ENCODE assay signal across 8 mouse cellular contexts in the genomic region with DNA sequence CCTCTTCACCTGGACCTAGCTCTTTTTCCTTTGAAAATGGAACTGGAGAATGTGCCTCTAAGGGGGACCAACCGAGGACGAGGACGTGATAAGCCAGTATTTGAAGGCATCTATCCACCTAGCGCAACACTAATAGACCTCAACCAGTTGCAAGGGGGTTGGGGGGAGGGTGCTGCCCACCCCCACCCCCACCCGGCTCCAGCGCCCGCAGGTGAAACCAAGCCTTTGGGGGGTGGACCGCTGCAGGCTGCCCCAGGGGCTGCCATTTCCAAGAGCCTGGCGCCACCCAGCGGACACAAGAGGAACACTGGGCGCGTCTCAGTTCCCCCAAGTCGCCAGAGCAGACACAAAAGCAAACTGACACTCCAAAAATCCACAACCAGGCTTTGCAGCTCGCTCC. TPM values are rescaled to one million over a fixed set of nuclear protein-coding genes. Genes with fewer than 3 reads are reported as not detected.
A peak's percentile ranks its signal among the peaks of the same experiment; 100 is the strongest.
DNase-seq lines count a peak whose midpoint lies in the region; ATAC-seq and TF ChIP-seq lines count a peak whose summit lies in the region.

No protein-coding gene starts in this region.

- DNase-seq in 416B (ENCODE audit: low read depth), result peak; percentile 31
- peak; percentile 81 for DNase-seq in ZHBTc4 (ENCODE audit: low read depth, low spot score)
- peak; percentile 84 for DNase-seq in embryonic facial prominence, embryonic 10.5 days (ENCODE audit: low spot score)
- DNase-seq in kidney, postnatal 36 days, result peak; percentile 43 to 80
- peak; percentile 66 for DNase-seq in lung, adult 2 months

- peaks cover 100% of the 10 kb centered on the region for H3K27me3 ChIP-seq in embryonic facial prominence, embryonic 10.5 days (replicated peaks; ENCODE audit: low read depth, poor library complexity, severe bottlenecking)
- peaks cover 99% of the 10 kb centered on the region for H3K27me3 ChIP-seq in heart, embryonic 15.5 days
- peaks cover 95% of the 10 kb centered on the region for H3K27me3 ChIP-seq in neural tube, embryonic 15.5 days (replicated peaks)

- WGBS in embryonic facial prominence, embryonic 10.5 days, result under 1% methylated on average over 14 of the region's 14 CpGs
- whole genome bisulfite sequencing in heart, embryonic 15.5 days, result 1% methylated on average over 14 of the region's 14 CpGs
- WGBS in lung, adult 2 months, result 2% methylated on average over 14 of the region's 14 CpGs
- under 1% methylated on average over 14 of the region's 14 CpGs for WGBS in neural tube, embryonic 15.5 days

- no peak for TF ChIP-seq POLR2A in lung, adult 2 months (IDR thresholded peaks at IDR 0.05; ENCODE audit: borderline replicate concordance, extremely low read depth, low read depth, low read length)

- peak overlapping the region; percentile 44 for H3K4me3 ChIP-seq in embryonic facial prominence, embryonic 10.5 days
- H3K4me3 ChIP-seq in heart, embryonic 15.5 days, result peak overlapping the region; percentile 47
- H3K4me3 ChIP-seq in lung, adult 2 months (replicated peaks; ENCODE audit: extremely low read depth, low read depth, low read length), result peak overlapping the region; percentile 56
- peak overlapping the region; percentile 33 for H3K4me3 ChIP-seq in neural tube, embryonic 15.5 days (replicated peaks)

- peak; percentile 48 for TF ChIP-seq CTCF in lung, adult 2 months (IDR thresholded peaks at IDR 0.05; ENCODE audit: insufficient read depth, low read length)

- peak overlapping the region; percentile 67 for H3K4me2 ChIP-seq in heart, embryonic 15.5 days
- peak overlapping the region; percentile 57 for H3K4me2 ChIP-seq in neural tube, embryonic 15.5 days

- ATAC-seq in heart, embryonic 15.5 days (replicated peaks; ENCODE audit: insufficient number of reproducible peaks, insufficient read depth, low FRiP score, low read depth), result no peak
- ATAC-seq in neural tube, embryonic 15.5 days (ENCODE audit: low FRiP score), result peak; percentile 75
- no peak for ATAC-seq in erythroid progenitor cell, adult 5-6 weeks (replicated peaks; ENCODE audit: low FRiP score, poor library complexity, severe bottlenecking)

- no peak overlapping the region for H3K9ac ChIP-seq in heart, embryonic 15.5 days
- no peak overlapping the region for H3K9ac ChIP-seq in neural tube, embryonic 15.5 days (replicated peaks)

- H3K36me3 ChIP-seq in embryonic facial prominence, embryonic 10.5 days (replicated peaks), result no peaks in the 10 kb centered on the region
- H3K36me3 ChIP-seq in heart, embryonic 15.5 days, result no peaks in the 10 kb centered on the region
- no peaks in the 10 kb centered on the region for H3K36me3 ChIP-seq in neural tube, embryonic 15.5 days

- peaks cover 40% of the 10 kb centered on the region for H3K4me1 ChIP-seq in embryonic facial prominence, embryonic 10.5 days
- peaks cover 23% of the 10 kb centered on the region for H3K4me1 ChIP-seq in heart, embryonic 15.5 days (replicated peaks)
- H3K4me1 ChIP-seq in lung, adult 2 months (ENCODE audit: control insufficient read depth, insufficient read depth, low read length), result no peaks in the 10 kb centered on the region
- H3K4me1 ChIP-seq in neural tube, embryonic 15.5 days, result peaks cover 27% of the 10 kb centered on the region

- no peak overlapping the region for H3K27ac ChIP-seq in embryonic facial prominence, embryonic 10.5 days (replicated peaks)
- H3K27ac ChIP-seq in heart, embryonic 15.5 days, result no peak overlapping the region
- H3K27ac ChIP-seq in neural tube, embryonic 15.5 days (replicated peaks), result no peak overlapping the region

- H3K9me3 ChIP-seq in embryonic facial prominence, embryonic 10.5 days, result no peaks in the 10 kb centered on the region
- no peaks in the 10 kb centered on the region for H3K9me3 ChIP-seq in heart, embryonic 15.5 days (replicated peaks)
- H3K9me3 ChIP-seq in neural tube, embryonic 15.5 days (replicated peaks), result no peaks in the 10 kb centered on the region

RNA-seq across cellular contexts. Expression of a gene that starts 7.2 kb away (rescaled TPM):
- polyA plus RNA-seq in embryonic facial prominence, embryonic 10.5 days (2016; fragmentation: Nextera tagmentation; extraction: Ambion mirVana), result 10.8 and 12.8 TPM in 2 replicates
- polyA plus RNA-seq in heart, embryonic 15.5 days (2015; fragmentation: Nextera tagmentation; extraction: Ambion mirVana), result 0.64 and 1.7 TPM in 2 replicates
- 64.7 and 69.8 TPM in 2 replicates for polyA plus RNA-seq in lung, adult 2 months (2012; rRNA removed)
- 4.5 and 6.3 TPM in 2 replicates for polyA plus RNA-seq in neural tube, embryonic 15.5 days (2015; fragmentation: Nextera tagmentation; extraction: Ambion mirVana)
- not detected in 2 replicates for total RNA-seq in erythroid progenitor cell, adult 5-6 weeks (2015; ENCODE audit: low replicate concordance)
- not detected in 2 replicates for total RNA-seq in erythroid progenitor cell, adult 5-6 weeks (2017; ENCODE audit: low replicate concordance)

RNA-seq across cellular contexts. Expression of a gene that starts 59.3 kb away (rescaled TPM):
- not detected in 2 replicates for polyA plus RNA-seq in embryonic facial prominence, embryonic 10.5 days (2016; fragmentation: Nextera tagmentation; extraction: Ambion mirVana)
- polyA plus RNA-seq in heart, embryonic 15.5 days (2015; fragmentation: Nextera tagmentation; extraction: Ambion mirVana), result not detected in 2 replicates
- 0.67 and 0.88 TPM in 2 replicates for polyA plus RNA-seq in lung, adult 2 months (2012; rRNA removed)
- polyA plus RNA-seq in neural tube, embryonic 15.5 days (2015; fragmentation: Nextera tagmentation; extraction: Ambion mirVana), result not detected in 2 replicates
- not detected in 2 replicates for total RNA-seq in erythroid progenitor cell, adult 5-6 weeks (2015; ENCODE audit: low replicate concordance)
- total RNA-seq in erythroid progenitor cell, adult 5-6 weeks (2017; ENCODE audit: low replicate concordance), result not detected in 2 replicates

Comparison
In these comparisons a context has a peak if more than half of its experiments do, and no peak if none do; other contexts are left out.
1. DNase-seq: peak in every context shown above with its lines; median percentile 84 in embryonic facial prominence, embryonic 10.5 days; 81 in ZHBTc4; 66 in lung, adult 2 months; 62 in kidney, postnatal 36 days; 31 in 416B.